Mouse (Mus musculus) liver, embryonic 14.5 days (tissue): ENCODE results near the gene Sars.

ENCODE experiments used
- CTCF ChIP-seq: IDR thresholded peaks from 2 replicates; pipeline ENCODE4 v1.5.1; 2016; ENCODE audit warnings: antibody characterized with exemption, low read depth, control low read depth
- EP300 ChIP-seq: IDR thresholded peaks from 2 replicates; pipeline ENCODE4 v1.6.1; 2016; ENCODE audit warnings: antibody characterized with exemption, low read depth

- TF ChIP-seq CTCF (no peak), EP300 (no peak)
These were observed 8.7 kb downstream of the Sars start for GRCm38 (mm10) chr3:108436380-108436714.
